Mouse (Mus musculus) adipocyte (in vitro differentiated cells): ENCODE data around the gene Snap29.

Experiments
- DNase-seq: peaks from one replicate; pipeline ENCODE4 v3.0.0-alpha.2; 2016; ENCODE audit warnings: low spot score

Snap29 gene

GRCm38 (mm10) chr16:17405736-17406443 is at the start of gene Snap29, which contains the start of gene Pi4ka:
Gene Snap29 (plus strand): TSS chr16:17405986.
Gene Pi4ka (minus strand): TSS chr16:17406314.
- DNase-seq: peak; percentile 99

GRCm38 (mm10) chr16:17356031-17356430 is 49.8 kb upstream of the Snap29 start:
- no peak for DNase-seq

GRCm38 (mm10) chr16:17358787-17359186 is 47.0 kb upstream of the Snap29 start:
- DNase-seq: no peak

- no peak for DNase-seq
Observed at GRCm38 (mm10) chr16:17382306-17382705, 23.5 kb upstream of the Snap29 start.

- DNase-seq: no peak
Observed at GRCm38 (mm10) chr16:17383594-17384326, 22.0 kb upstream of the Snap29 start.

- no peak for DNase-seq
Observed at GRCm38 (mm10) chr16:17392784-17393183, 13.0 kb upstream of the Snap29 start.

- DNase-seq: peak; percentile 50
Observed at GRCm38 (mm10) chr16:17402855-17403254, 2.9 kb upstream of the Snap29 start.

- peak; percentile 62 for DNase-seq
Observed at GRCm38 (mm10) chr16:17405271-17405696, 502 bp upstream of the Snap29 start.

GRCm38 (mm10) chr16:17406512-17407231 is 886 bp downstream of the Snap29 start:
- peak; percentile 27 for DNase-seq

- no peak for DNase-seq
Observed at GRCm38 (mm10) chr16:17409046-17409445, 3.3 kb downstream of the Snap29 start.

GRCm38 (mm10) chr16:17410209-17410608 is 4.4 kb downstream of the Snap29 start:
- no peak for DNase-seq

- DNase-seq: no peak
Observed at GRCm38 (mm10) chr16:17423021-17423420, 17.2 kb downstream of the Snap29 start.

GRCm38 (mm10) chr16:17432576-17432975 is 26.8 kb downstream of the Snap29 start:
- peak; percentile 37 for DNase-seq

- peak; percentile 99 for DNase-seq
Observed at GRCm38 (mm10) chr16:17451541-17452372, 46.0 kb downstream of the Snap29 start, which contains the start of gene Crkl. Gene Crkl (plus strand): TSS chr16:17451987.

- peak; percentile 47 for DNase-seq
Observed at GRCm38 (mm10) chr16:17452373-17452715, 46.6 kb downstream of the Snap29 start.

- no peak for DNase-seq
Observed at GRCm38 (mm10) chr16:17456901-17457300, 51.1 kb downstream of the Snap29 start.

- no peak for DNase-seq
Observed at GRCm38 (mm10) chr16:17460254-17460653, 54.5 kb downstream of the Snap29 start.

GRCm38 (mm10) chr16:17461596-17461995 is 55.8 kb downstream of the Snap29 start:
- DNase-seq: no peak

GRCm38 (mm10) chr16:17463184-17463583 is 57.4 kb downstream of the Snap29 start:
- no peak for DNase-seq

- no peak for DNase-seq
Observed at GRCm38 (mm10) chr16:17466875-17467663, 61.3 kb downstream of the Snap29 start.

GRCm38 (mm10) chr16:17472498-17472897 is 66.7 kb downstream of the Snap29 start:
- DNase-seq: no peak
